Mouse (Mus musculus) lung, postnatal 36 days (tissue): ENCODE results near the gene Slc9b2.

ENCODE experiments used
- DNase-seq: peaks from one replicate; pipeline ENCODE4 v3.0.0; 2022; ENCODE audit warnings: mixed read lengths

The Slc9b2 gene

GRCm38 (mm10) chr3:135313727-135314126, 6.2 kb downstream of the Slc9b2 start:
- no peak for DNase-seq

- DNase-seq = no peak
Observed at GRCm38 (mm10) chr3:135314811-135315210, 7.3 kb downstream of the Slc9b2 start.

GRCm38 (mm10) chr3:135315720-135316425, 8.4 kb downstream of the Slc9b2 start:
- no peak for DNase-seq

GRCm38 (mm10) chr3:135318331-135318730, 10.8 kb downstream of the Slc9b2 start:
- no peak for DNase-seq

GRCm38 (mm10) chr3:135324354-135324753, 16.9 kb downstream of the Slc9b2 start:
- DNase-seq = no peak

- no peak for DNase-seq
Observed at GRCm38 (mm10) chr3:135327176-135327575, 19.7 kb downstream of the Slc9b2 start.

GRCm38 (mm10) chr3:135327601-135328000, 20.1 kb downstream of the Slc9b2 start:
- peak; percentile 9 for DNase-seq

GRCm38 (mm10) chr3:135328560-135328959, 21.1 kb downstream of the Slc9b2 start:
- DNase-seq = peak; percentile 83

- DNase-seq = no peak
Observed at GRCm38 (mm10) chr3:135332691-135333090, 25.2 kb downstream of the Slc9b2 start.

GRCm38 (mm10) chr3:135333763-135334162, 26.3 kb downstream of the Slc9b2 start:
- DNase-seq = no peak

- DNase-seq = peak; percentile 46
Observed at GRCm38 (mm10) chr3:135347739-135348264, 40.3 kb downstream of the Slc9b2 start, which contains the start of gene Slc9b1. Gene Slc9b1 (plus strand): TSS chr3:135348029.

- DNase-seq = no peak
Observed at GRCm38 (mm10) chr3:135349022-135349421, 41.5 kb downstream of the Slc9b2 start.

GRCm38 (mm10) chr3:135351857-135352256, 44.4 kb downstream of the Slc9b2 start:
- DNase-seq = no peak

GRCm38 (mm10) chr3:135357394-135357793, 49.9 kb downstream of the Slc9b2 start:
- no peak for DNase-seq

GRCm38 (mm10) chr3:135375836-135376235, 68.3 kb downstream of the Slc9b2 start:
- no peak for DNase-seq

- DNase-seq = no peak
Observed at GRCm38 (mm10) chr3:135377445-135377844, 69.9 kb downstream of the Slc9b2 start.

- DNase-seq = no peak
Observed at GRCm38 (mm10) chr3:135379868-135380267, 72.4 kb downstream of the Slc9b2 start.

- no peak for DNase-seq
Observed at GRCm38 (mm10) chr3:135393186-135393585, 85.7 kb downstream of the Slc9b2 start.
